In genomic region chr13:35625556-35625955, GRCm38 (mm10) we compare ENCODE assay signal across 20 mouse cellular contexts.
"Had no signal": no experiment of that assay in that cellular context is flagged by ENCODE, and none has a peak within 500 bp of the region (broad histone marks: within the 10 kb centered on the region; RNA-seq: fewer than 3 reads in every experiment).

No protein-coding gene starts in this region.

- H3K4me2 ChIP-seq: kidney, embryonic 15.5 days; lung, embryonic 15.5 days; midbrain, embryonic 13.5 days; neural tube, embryonic 12.5 days; neural tube, embryonic 15.5 days had no signal

- ATAC-seq: midbrain, embryonic 13.5 days had no signal

- H3K27ac ChIP-seq: kidney, embryonic 15.5 days; left cerebral cortex, adult 2 months; liver, embryonic 14.5 days; lung, embryonic 15.5 days; midbrain, embryonic 10.5 days; midbrain, embryonic 13.5 days; neural tube, embryonic 12.5 days; neural tube, embryonic 15.5 days had no signal

- H3K36me3 ChIP-seq: kidney, embryonic 15.5 days; lung, embryonic 15.5 days; midbrain, embryonic 10.5 days; midbrain, embryonic 13.5 days; neural tube, embryonic 12.5 days; neural tube, embryonic 15.5 days had no signal

- H3K9ac ChIP-seq: kidney, embryonic 15.5 days; liver, embryonic 14.5 days; lung, embryonic 15.5 days; midbrain, embryonic 13.5 days; neural tube, embryonic 12.5 days; neural tube, embryonic 15.5 days had no signal

- DNase-seq: kidney, adult 11 months; kidney, adult 8-10 months; kidney, postnatal 10 days; kidney, postnatal 36 days; layer of hippocampus, postnatal 36 days; lung, adult 18-20 months; lung, postnatal 10 days; lung, postnatal 36 days; right cerebral cortex, adult 18-20 months; right cerebral cortex, postnatal 14 days; thymus, postnatal 36 days had no signal

- H3K4me1 ChIP-seq: kidney, embryonic 15.5 days; lung, embryonic 15.5 days; midbrain, embryonic 10.5 days; midbrain, embryonic 13.5 days; neural tube, embryonic 12.5 days; neural tube, embryonic 15.5 days had no signal

- H3K27me3 ChIP-seq: kidney, embryonic 15.5 days; lung, embryonic 15.5 days; megakaryocyte, embryonic 14.5 days; midbrain, embryonic 13.5 days; neural tube, embryonic 12.5 days; neural tube, embryonic 15.5 days had no signal

- H3K4me3 ChIP-seq: kidney, embryonic 15.5 days; left cerebral cortex, adult 2 months; lung, embryonic 15.5 days; megakaryocyte, embryonic 14.5 days; midbrain, embryonic 10.5 days; midbrain, embryonic 13.5 days; neural tube, embryonic 12.5 days; neural tube, embryonic 15.5 days had no signal

- H3K9me3 ChIP-seq: kidney, embryonic 15.5 days; lung, embryonic 15.5 days; midbrain, embryonic 10.5 days; midbrain, embryonic 13.5 days; neural tube, embryonic 12.5 days; neural tube, embryonic 15.5 days had no signal
